Mouse (Mus musculus): ENCODE measurements at regions not wholly inside any gene's neighbourhood (a gene's known extent, or its start where the extent isn't known, plus 50 kb on each side); places are given as distances from the start of the nearest gene placed in this dataset.
A peak's percentile ranks its signal among the peaks of the same experiment; 100 is the strongest.
"Not testable (repeated sequence)": the region's sequence is repeated elsewhere in the genome, so short reads cannot be mapped to it uniquely, and the experiment has no call there.

GRCm38 (mm10) chr11:48657851-48658250, 142.3 kb upstream of the Rack1 start:
- DNase-seq, result no peak

DNA sequence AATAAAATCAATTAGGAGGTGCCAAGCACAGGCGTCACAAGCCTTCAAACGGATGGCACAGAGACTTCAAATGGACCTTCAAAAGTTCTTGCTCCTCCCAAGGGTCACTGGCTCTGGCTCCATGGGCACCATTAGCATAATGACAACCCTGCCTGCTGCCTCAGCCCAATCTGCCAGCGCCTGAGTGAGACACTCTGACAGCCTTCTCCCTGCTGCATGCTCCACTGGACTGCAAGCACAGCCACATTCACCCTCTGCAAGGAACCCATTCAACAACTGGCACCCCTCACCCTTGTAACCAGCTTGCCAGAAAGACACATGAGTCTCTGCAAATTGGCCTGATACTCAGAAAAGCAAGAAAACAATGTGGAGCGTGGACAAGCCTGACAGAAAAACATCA, 138.5 kb upstream of the Rack1 start:
- no peak for DNase-seq

- no peak for DNase-seq
Observed at GRCm38 (mm10) chr11:48684781-48685314, 115.3 kb upstream of the Rack1 start.

DNA sequence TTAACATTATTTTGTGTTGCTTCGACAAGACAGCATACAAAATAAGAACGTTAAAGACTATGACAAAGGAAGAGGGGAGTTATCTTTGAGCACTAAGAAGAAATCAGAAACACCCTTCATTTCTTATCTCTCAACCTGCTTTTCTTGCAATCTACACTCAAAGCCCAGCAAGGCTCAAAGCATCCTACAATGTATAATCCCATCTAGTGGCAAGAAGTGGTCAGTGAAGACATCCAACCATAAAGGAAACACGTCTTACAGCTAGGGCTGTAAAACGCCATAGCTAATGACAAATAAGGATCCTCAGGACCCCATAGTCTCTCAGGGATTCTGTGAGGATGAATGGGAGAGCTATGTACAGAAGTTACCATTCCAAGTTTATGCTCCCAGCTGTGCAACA, 110.1 kb upstream of the Rack1 start:
- no peak for DNase-seq

- peak; percentile 51 for DNase-seq
Observed at GRCm38 (mm10) chr11:48696352-48696751, 103.8 kb upstream of the Rack1 start.

DNA sequence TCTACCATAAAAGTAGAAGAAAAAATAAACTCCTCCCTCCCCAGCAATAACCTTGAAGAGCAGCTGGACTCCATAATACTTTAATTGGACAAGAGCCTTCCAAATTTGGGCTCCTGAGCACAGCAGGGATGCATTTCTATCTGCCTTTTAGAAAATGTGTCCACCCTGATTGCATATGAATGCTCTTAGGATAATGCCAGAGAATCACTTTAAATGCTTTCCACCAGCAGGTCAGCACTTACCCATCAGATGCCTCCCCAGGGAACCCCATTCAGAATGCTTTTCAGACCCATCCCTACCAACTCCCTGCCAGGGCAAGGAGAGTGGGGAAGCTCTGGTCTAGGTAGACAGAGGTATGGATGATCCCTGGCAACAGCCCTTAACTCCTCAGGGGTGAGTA, 102.9 kb upstream of the Rack1 start:
- no peak for DNase-seq

GRCm38 (mm10) chr11:48707192-48707591, 92.9 kb upstream of the Rack1 start:
- DNase-seq, result no peak

DNA sequence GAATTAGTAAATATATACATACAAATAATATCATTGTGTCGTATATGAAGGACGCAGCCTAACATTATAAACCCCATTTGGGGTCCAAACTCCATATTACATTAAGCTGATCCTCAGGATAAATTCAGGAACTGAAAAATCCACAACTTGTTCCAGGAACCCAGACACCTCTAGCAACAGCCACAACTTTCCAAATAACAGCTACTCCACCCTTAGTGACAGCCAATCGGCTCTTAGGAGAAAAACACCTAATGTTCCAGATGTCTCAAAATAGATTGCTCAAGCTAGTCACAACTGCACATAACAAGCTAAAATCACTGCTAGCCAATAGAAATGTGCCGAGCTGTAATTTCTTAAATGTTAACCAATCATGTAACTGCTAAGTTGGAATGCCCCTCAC, 89.2 kb upstream of the Rack1 start:
- no peak for DNase-seq

- no peak for DNase-seq
Observed at GRCm38 (mm10) chr11:48724068-48724467, 76.1 kb upstream of the Rack1 start.

GRCm38 (mm10) chr11:48730826-48731225, 69.3 kb upstream of the Rack1 start:
- DNase-seq, result not testable (repeated sequence)

DNA sequence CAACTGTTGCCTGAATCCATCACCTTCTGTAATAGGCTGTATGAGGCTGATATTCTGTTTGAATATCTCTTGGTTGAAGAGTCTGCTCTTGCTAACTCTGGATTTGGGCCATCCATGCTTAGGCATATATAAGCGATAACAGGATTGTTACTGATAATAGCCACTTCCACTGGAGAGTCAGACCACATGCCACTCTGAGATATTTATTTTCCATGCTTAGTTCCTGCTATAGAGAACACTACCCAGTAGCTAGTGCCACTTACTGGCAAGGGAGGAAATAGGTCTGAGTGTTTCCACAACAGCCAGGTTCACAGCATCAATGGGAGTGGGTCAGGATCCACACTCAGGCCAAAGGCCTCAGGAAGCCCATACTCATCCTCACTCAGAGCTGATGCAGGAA, 53.6 kb upstream of the Rack1 start:
- DNase-seq, result no peak

- no peak for DNase-seq
Observed at GRCm38 (mm10) chr11:48748066-48748465, 52.1 kb upstream of the Rack1 start.

Data from retina, postnatal 1 day (tissue).